Mouse (Mus musculus) stomach, embryonic 14.5 days (tissue): Measurements from ENCODE around the gene Tmem274. TPM values are rescaled to one million over a fixed set of nuclear protein-coding genes. Genes with fewer than 3 reads are reported as not detected.

Experiments
- ATAC-seq: fragments of 200-750 bp; cut with Nextera tagmentation; 2 replicates; pipeline ENCODE4 v1.8.0; 2017; ENCODE audit warnings: low read depth, moderate TSS enrichment; ENCODE audit not compliant: insufficient number of reproducible peaks, insufficient read depth, low FRiP score
- H3K27ac ChIP-seq: fragments of 300-500 bp; sonication (generic); 2 replicates; pipeline ENCODE4 v1.5.1; 2014; ENCODE audit warnings: mild to moderate bottlenecking, low read length, moderate library complexity, mixed read lengths
- H3K27me3 ChIP-seq: fragments of 300-500 bp; sonication (generic); 2 replicates; pipeline ENCODE4 v1.6.1; 2014; ENCODE audit warnings: low read length, control low read depth, mixed read lengths; ENCODE audit not compliant: control insufficient read depth, insufficient read depth
- H3K36me3 ChIP-seq: fragments of 300-500 bp; sonication (generic); 2 replicates; pipeline ENCODE4 v1.6.1; 2014; ENCODE audit warnings: mild to moderate bottlenecking, control low read depth, low read length, moderate library complexity, mixed read lengths; ENCODE audit not compliant: control insufficient read depth, insufficient read depth
- H3K4me1 ChIP-seq: fragments of 300-500 bp; sonication (generic); 2 replicates; pipeline ENCODE4 v1.6.1; 2014; ENCODE audit warnings: low read length, control low read depth, mixed read lengths; ENCODE audit not compliant: control insufficient read depth, insufficient read depth
- H3K4me2 ChIP-seq: fragments of 300-500 bp; sonication (generic); replicated peaks from 2 replicates; pipeline ENCODE4 v1.6.1; 2014; ENCODE audit warnings: low read depth, low read length, control low read depth
- H3K4me3 ChIP-seq: fragments of 300-500 bp; sonication (generic); 2 replicates; pipeline ENCODE4 v1.5.1; 2014; ENCODE audit warnings: low read depth, low read length, control low read depth
- H3K9ac ChIP-seq: fragments of 300-500 bp; sonication (generic); replicated peaks from 2 replicates; pipeline ENCODE4 v1.6.1; 2014; ENCODE audit warnings: low read depth, mild to moderate bottlenecking, control low read depth, low read length, moderate library complexity, mixed read lengths
- H3K9me3 ChIP-seq: fragments of 300-500 bp; sonication (generic); 2 replicates; pipeline ENCODE4 v1.6.1; 2016; ENCODE audit warnings: low read depth, low read length, control low read depth; ENCODE audit not compliant: control insufficient read depth
- WGBS: fragments of 180-500 bp; shearing (Covaris S2); extraction: QIAGEN DNeasy Blood & Tissue Kit; methylation state at CpG from one replicate; pipeline ENCODE4 v1.1.7; 2014; 5-methylcytosine and 5-hydroxymethylcytosine counted together
- polyA plus RNA-seq: library from polyadenylated mRNA; unstranded; fragments of >200 nt; fragmentation: Nextera tagmentation; extraction: Ambion mirVana; gene quantifications from 2 replicates; pipeline ENCODE4 v1.2.1, GENCODE M21; 2014

The Tmem274 gene
- polyA plus RNA-seq, 1 experiment from 2014 or later, result not detected

DNA sequence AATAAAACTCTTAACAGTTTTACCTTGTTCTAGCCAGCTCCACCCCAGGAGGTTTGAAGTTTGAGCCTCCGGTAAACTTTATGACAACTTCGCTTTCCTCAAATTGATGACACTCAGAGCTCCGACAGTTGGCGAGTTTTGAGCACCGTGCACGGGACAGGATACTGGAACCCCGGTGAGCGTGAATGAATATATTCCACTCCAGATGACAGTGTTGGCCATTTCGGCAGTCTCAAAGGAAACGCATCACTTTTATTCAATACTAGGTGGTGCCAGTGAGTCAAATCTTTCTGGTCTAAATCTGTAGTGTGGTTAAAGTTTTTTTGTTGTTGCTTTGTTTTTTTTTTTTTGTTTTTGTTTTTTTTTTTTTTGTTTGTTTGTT is 8.6 kb downstream of the Tmem274 start:
- 1% methylated on average over 10 of the region's 10 CpGs for whole genome bisulfite sequencing
- H3K4me2 ChIP-seq, result peak overlapping the region; percentile 58
- peak overlapping the region; percentile 68 for H3K27ac ChIP-seq
- H3K36me3 ChIP-seq, result peaks cover 32% of the 10 kb centered on the region
- H3K4me3 ChIP-seq, result peak overlapping the region; percentile 73
- H3K9ac ChIP-seq, result peak overlapping the region; percentile 52
- ATAC-seq, result no peak
- peaks cover 11% of the 10 kb centered on the region for H3K4me1 ChIP-seq
- no peaks in the 10 kb centered on the region for H3K27me3 ChIP-seq
- no peaks in the 10 kb centered on the region for H3K9me3 ChIP-seq

DNA sequence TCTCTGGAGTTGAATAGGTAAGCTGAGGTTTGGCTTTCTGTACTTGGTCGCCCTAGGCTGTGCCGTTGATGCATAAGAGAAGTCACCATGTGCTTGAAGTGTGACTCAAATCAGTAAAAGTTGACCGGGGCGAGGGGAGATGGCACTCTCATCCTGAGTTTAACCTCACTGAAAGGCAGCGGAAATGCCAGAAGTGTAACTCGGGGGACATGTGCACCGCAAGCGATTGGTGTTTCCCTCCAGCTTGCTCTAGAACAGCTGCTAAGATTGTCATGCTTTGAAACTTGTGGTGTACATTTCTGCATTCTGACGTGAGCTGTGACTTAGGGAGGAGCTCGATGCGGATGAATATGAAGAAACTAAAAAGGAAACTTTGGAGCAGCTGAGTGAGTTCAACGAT is 10.6 kb downstream of the Tmem274 start:
- H3K9ac ChIP-seq, result 0 out of 2 replicates have a peak overlapping the region, but pooled peaks have one; percentile 10
- H3K4me3 ChIP-seq, result no peak overlapping the region
- no peak overlapping the region for H3K4me2 ChIP-seq
- H3K27me3 ChIP-seq, result no peaks in the 10 kb centered on the region
- WGBS, result 95% methylated on average over 12 of the region's 12 CpGs
- H3K9me3 ChIP-seq, result no peaks in the 10 kb centered on the region
- no peak overlapping the region for H3K27ac ChIP-seq
- peaks cover 37% of the 10 kb centered on the region for H3K36me3 ChIP-seq
- ATAC-seq, result no peak
- peaks cover 11% of the 10 kb centered on the region for H3K4me1 ChIP-seq

DNA sequence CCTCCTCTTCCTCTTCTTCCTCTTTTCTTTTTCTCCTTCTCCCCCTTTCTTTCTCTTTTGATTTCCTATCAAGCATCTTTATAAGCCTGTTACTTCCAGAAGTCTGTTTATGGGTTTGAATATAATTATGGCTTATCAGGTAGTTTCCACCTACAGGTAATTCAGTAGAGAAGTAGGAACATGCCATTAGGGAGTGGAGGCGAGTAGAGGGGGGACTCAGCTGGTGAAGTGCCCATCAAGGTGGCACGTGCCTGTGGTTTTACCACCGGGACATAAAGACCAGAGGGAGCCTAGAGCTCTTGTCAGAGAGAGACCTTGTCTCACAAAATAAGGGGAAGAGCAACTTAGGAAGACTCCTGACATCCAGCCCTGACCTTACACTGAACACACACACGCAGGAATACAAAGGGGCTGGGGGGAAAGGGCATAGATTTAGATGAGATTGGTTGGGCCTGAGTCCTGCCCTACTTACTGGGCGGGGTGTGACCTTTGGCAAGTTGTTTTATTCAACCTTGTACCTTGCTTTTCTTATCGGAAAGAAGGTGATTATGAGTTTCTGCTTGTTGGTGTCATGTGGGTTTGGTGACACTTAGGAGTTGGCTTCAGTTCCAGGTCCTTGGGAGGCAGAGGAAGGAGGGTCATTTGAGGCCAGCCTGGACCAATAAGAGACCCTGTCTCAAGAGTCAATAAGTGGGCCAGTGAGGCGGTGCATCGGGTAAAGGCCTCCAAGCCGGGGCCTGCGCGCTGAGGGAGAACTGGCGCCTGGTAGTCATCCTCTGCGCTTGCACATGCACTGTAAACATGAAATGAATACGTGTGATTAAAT is 12.4 kb downstream of the Tmem274 start:
- peaks cover 49% of the 10 kb centered on the region for H3K36me3 ChIP-seq
- H3K9me3 ChIP-seq, result no peaks in the 10 kb centered on the region
- WGBS, result 86% methylated on average over 14 of the region's 14 CpGs

DNA sequence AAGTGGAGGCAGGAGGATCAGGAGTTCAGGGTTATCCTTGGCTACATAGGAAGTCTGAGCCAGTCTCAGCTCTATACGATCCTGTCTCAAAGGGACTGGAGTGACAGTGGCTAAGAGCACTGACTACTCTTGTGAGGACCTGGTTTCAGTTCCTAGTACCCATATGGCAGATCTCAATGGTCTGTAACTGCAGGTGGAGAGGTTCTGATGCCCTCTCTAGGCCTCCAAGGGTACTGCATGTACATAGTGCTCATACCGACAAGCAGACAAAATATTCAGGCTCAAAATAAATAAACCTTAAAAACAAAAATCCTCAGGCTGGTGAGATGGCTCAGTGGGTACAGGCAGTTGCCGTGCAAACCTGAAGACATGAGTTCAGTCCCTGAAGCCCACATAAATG is 14.0 kb downstream of the Tmem274 start:
- H3K4me3 ChIP-seq, result no peak overlapping the region
- H3K4me2 ChIP-seq, result no peak overlapping the region
- peaks cover 62% of the 10 kb centered on the region for H3K36me3 ChIP-seq
- no peak overlapping the region for H3K27ac ChIP-seq
- no peak for ATAC-seq
- H3K27me3 ChIP-seq, result no peaks in the 10 kb centered on the region
- H3K9ac ChIP-seq, result no peak overlapping the region
- 97% methylated on average over 3 of the region's 3 CpGs for WGBS
- peaks cover 6% of the 10 kb centered on the region for H3K4me1 ChIP-seq
- H3K9me3 ChIP-seq, result no peaks in the 10 kb centered on the region

More for the DNA sequence above, 12.4 kb downstream of the Tmem274 start:
- no peak overlapping the region for H3K27ac ChIP-seq
- H3K4me2 ChIP-seq, result no peak overlapping the region
- H3K27me3 ChIP-seq, result no peaks in the 10 kb centered on the region
- no peak for ATAC-seq
- peaks cover 8% of the 10 kb centered on the region for H3K4me1 ChIP-seq
- no peak overlapping the region for H3K4me3 ChIP-seq
- no peak overlapping the region for H3K9ac ChIP-seq

DNA sequence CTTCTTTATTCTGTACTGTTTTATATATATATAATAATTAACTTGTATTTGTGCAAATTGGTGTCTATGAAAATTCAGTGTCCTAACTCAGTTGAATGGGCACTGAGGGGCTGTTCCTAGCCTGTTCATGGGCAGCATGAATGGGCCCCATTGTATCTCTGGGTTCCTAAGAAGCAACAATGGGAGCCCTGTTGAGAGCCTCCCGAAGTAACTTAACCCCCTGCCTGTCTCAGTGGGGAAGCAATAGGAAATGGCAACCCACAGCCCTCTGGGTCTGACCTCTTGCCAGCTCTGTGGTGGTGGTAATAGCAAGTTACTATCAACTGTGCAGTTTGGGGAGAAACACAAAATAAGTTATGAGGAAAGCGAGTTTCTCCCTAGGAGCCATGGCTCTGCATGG is 19.4 kb downstream of the Tmem274 start:
- Histone ChIP-seq H3K4me2 (no peak overlapping the region), H3K27me3 (no peaks in the 10 kb centered on the region), H3K9me3 (no peaks in the 10 kb centered on the region), H3K9ac (no peak overlapping the region), H3K4me3 (no peak overlapping the region), H3K27ac (no peak overlapping the region), H3K36me3 (peaks cover 47% of the 10 kb centered on the region), H3K4me1 (no peaks in the 10 kb centered on the region)
- 64% methylated on average over 2 of the region's 2 CpGs for WGBS
- ATAC-seq, result no peak; the same call in 1 of the 2 replicates

DNA sequence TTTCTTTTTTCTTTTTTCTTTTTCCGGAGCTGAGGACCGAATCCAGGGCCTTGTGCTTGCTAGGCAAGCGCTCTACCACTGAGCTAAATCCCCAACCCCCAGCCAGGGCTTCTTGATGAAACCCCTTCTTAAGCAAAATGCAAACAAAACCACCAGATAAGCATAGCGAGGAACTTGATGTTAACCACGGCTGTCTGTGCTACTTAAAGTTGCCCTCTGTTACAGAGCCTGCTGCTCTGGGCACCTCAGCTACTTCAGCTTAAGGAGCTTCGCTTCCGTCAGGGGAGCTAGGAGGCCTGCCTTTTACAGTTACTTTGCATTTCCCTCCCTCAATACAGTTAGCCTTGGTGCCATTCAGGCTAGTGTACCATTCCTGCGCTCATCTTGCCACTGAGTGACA is 21.7 kb downstream of the Tmem274 start:
- Histone ChIP-seq H3K27ac (no peak overlapping the region), H3K36me3 (peaks cover 43% of the 10 kb centered on the region), H3K9me3 (no peaks in the 10 kb centered on the region), H3K4me3 (no peak overlapping the region), H3K27me3 (no peaks in the 10 kb centered on the region), H3K4me2 (no peak overlapping the region), H3K9ac (no peak overlapping the region), H3K4me1 (no peaks in the 10 kb centered on the region)
- ATAC-seq, result no peak
- 72% methylated on average over 8 of the region's 8 CpGs for WGBS

DNA sequence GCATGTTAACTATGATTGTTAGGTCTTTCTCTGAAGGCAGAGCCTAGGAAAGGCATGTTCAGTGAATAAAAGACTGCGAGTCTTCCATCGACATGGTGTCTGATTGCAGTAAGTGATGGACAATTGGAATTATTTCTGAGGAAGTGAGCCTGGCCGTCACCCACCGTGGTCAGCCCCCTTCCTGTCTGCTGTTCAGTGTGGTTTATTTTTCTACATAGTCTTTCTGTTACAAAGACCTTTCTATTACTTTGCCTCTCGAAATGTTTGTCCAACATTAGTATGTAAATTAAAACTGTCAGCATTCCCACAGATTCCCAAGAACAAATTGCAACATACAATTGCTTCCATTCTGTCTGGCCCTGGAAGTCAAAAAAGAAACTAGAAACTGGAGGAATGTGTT is 22.6 kb downstream of the Tmem274 start:
- Histone ChIP-seq H3K36me3 (peaks cover 34% of the 10 kb centered on the region), H3K27ac (no peak overlapping the region), H3K4me3 (no peak overlapping the region), H3K27me3 (no peaks in the 10 kb centered on the region), H3K9ac (no peak overlapping the region), H3K9me3 (no peaks in the 10 kb centered on the region), H3K4me1 (no peaks in the 10 kb centered on the region), H3K4me2 (no peak overlapping the region)
- WGBS, result 87% methylated on average over 5 of the region's 5 CpGs
- no peak for ATAC-seq

DNA sequence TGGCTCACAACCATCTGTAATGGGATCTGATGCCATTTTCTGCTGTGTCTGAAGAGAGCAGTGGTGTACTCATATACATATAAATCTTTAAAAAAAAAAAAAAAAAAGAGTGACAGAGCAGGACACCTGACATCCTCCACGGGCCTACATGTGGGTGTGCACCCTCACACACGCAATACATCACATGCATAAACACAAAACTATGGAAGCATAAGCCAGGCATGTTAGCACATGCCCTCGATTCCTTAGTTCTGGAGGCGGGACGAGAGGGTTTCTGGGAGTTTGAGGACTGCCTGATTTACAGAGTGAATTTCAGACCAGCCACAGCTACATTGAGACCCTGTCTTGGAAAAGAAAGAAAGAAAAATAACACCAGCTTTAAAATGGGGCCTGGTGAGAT is 27.2 kb downstream of the Tmem274 start:
- H3K4me1 ChIP-seq, result no peaks in the 10 kb centered on the region
- WGBS, result 79% methylated on average over 5 of the region's 5 CpGs
- ATAC-seq, result no peak
- no peak overlapping the region for H3K4me3 ChIP-seq
- H3K9ac ChIP-seq, result no peak overlapping the region
- no peaks in the 10 kb centered on the region for H3K9me3 ChIP-seq
- H3K27ac ChIP-seq, result no peak overlapping the region
- no peaks in the 10 kb centered on the region for H3K27me3 ChIP-seq
- no peak overlapping the region for H3K4me2 ChIP-seq
- peaks cover 9% of the 10 kb centered on the region for H3K36me3 ChIP-seq

DNA sequence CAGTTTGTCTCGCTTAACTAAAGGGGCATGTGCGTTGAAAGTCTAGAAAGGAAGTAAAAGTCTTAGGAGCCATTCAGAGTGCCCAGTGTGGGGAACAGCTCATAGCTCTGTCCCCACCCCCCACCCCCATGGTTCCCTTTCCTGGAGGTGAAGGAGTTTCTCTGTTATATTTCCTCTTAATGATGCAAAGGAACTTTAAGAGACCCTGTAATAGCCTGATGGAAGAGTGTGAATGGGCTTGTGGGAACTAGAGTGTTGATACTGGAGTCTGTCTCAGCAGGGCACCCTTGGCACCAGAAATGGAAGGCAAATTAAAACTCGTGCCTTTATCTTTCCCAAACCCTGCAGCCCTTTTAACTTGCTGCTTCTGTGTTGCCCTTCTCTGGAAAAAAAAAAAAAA is 27.7 kb downstream of the Tmem274 start:
- Histone ChIP-seq H3K4me1 (no peaks in the 10 kb centered on the region), H3K36me3 (peaks cover 4% of the 10 kb centered on the region), H3K27ac (no peak overlapping the region), H3K4me2 (no peak overlapping the region), H3K4me3 (no peak overlapping the region), H3K27me3 (no peaks in the 10 kb centered on the region), H3K9ac (no peak overlapping the region), H3K9me3 (no peaks in the 10 kb centered on the region)
- ATAC-seq, result no peak
- 42% methylated on average over 3 of the region's 3 CpGs for WGBS
